Mouse (Mus musculus) ES-E14 (cell line): Measurements from ENCODE around the gene Mtmr4. TPM values are rescaled to one million over a fixed set of nuclear protein-coding genes. Genes with fewer than 3 reads are reported as not detected.

ENCODE experiments used
- DNase-seq: peaks from one replicate; pipeline ENCODE4 v3.0.0-alpha.2; 2013; ENCODE audit warnings: low read depth, low spot score
- H3K27ac ChIP-seq: 2 replicates; pipeline ENCODE4 v1.5.1; 2012; ENCODE audit warnings: low read depth, mild to moderate bottlenecking, low read length, moderate library complexity, mixed read lengths; ENCODE audit not compliant: poor library complexity, insufficient read depth, severe bottlenecking
- H3K36me3 ChIP-seq: 2 replicates; pipeline ENCODE4 v1.6.1; 2012; ENCODE audit warnings: mild to moderate bottlenecking, low read length, moderate library complexity, mixed read lengths; ENCODE audit not compliant: control insufficient read depth, poor library complexity, insufficient read depth, severe bottlenecking
- H3K4me1 ChIP-seq, 2 experiments: fragments of 150-350 bp in 1 of 2; sonication (generic) in 1 of 2; 2 replicates each; pipeline ENCODE4 v1.6.1; 2012; ENCODE audit warnings: low read length in 2 of 2, mild to moderate bottlenecking in 1 of 2, mixed read lengths in 1 of 2; ENCODE audit not compliant: control insufficient read depth in 2 of 2, insufficient read depth in 2 of 2, poor library complexity in 1 of 2
- H3K4me3 ChIP-seq, 2 experiments: fragments of 150-350 bp in 1 of 2; sonication (generic) in 1 of 2; 2 replicates each; pipeline ENCODE4 v1.5.1; 2012; ENCODE audit warnings: low read length in 2 of 2, low read depth in 1 of 2, mild to moderate bottlenecking in 1 of 2, mixed read lengths in 1 of 2; ENCODE audit not compliant: insufficient read depth in 1 of 2, poor library complexity in 1 of 2, severe bottlenecking in 1 of 2
- H3K9ac ChIP-seq: 2 replicates; pipeline ENCODE4 v1.6.1; 2012; ENCODE audit warnings: low read depth, mild to moderate bottlenecking, low read length, mixed read lengths; ENCODE audit not compliant: poor library complexity, insufficient read depth, severe bottlenecking
- H3K9me3 ChIP-seq: fragments of 150-350 bp; sonication (generic); 2 replicates; pipeline ENCODE4 v1.6.1; 2012; ENCODE audit warnings: low read depth, mild to moderate bottlenecking, low read length; ENCODE audit not compliant: control insufficient read depth, insufficient read depth
- CHD2 ChIP-seq: IDR thresholded peaks from 2 replicates; pipeline ENCODE4 v1.6.1; 2014; ENCODE audit warnings: mild to moderate bottlenecking, low read depth, low read length, inconsistent platforms
- HCFC1 ChIP-seq: IDR thresholded peaks from 2 replicates; pipeline ENCODE4 v1.6.1; 2012; ENCODE audit warnings: low read length, inconsistent platforms, borderline replicate concordance; ENCODE audit not compliant: insufficient read depth
- MAFK ChIP-seq: IDR thresholded peaks from 2 replicates; pipeline ENCODE4 v1.6.1; 2014; ENCODE audit warnings: mild to moderate bottlenecking, low read depth, low read length, inconsistent platforms; ENCODE audit not compliant: insufficient read depth
- ZC3H11A ChIP-seq: IDR thresholded peaks from 2 replicates; pipeline ENCODE4 v1.6.1; 2012; ENCODE audit warnings: low read depth, mild to moderate bottlenecking, inconsistent platforms, low read length, borderline replicate concordance
- ZNF384 ChIP-seq: IDR thresholded peaks from 2 replicates; pipeline ENCODE4 v1.6.1; 2012; ENCODE audit warnings: low read depth, low read length, inconsistent platforms
- in situ Hi-C, 2 experiments: fragments of 600-800 bp; cut with MboI; formaldehyde crosslinking; loops; one replicate each; pipeline ENCODE4 v1.15.1; 2025; ENCODE audit warnings: low sequenced_read_pairs in 2 of 2, inconsistent platforms in 1 of 2; ENCODE audit not compliant: unreplicated experiment in 2 of 2
- total RNA-seq: library from RNA; depleted of rRNA; stranded (reverse); fragments of 300-350 nt; gene quantifications from 2 replicates; pipeline ENCODE4 v1.2.3, GENCODE M21; 2012; rRNA removed

Mtmr4 gene
- total RNA-seq, 1 experiment = 27.7 TPM

- no peak overlapping the region for H3K27ac ChIP-seq
- no peak for TF ChIP-seq CHD2
- no peak for TF ChIP-seq MAFK
- no peak for TF ChIP-seq ZNF384
- TF ChIP-seq ZC3H11A = no peak
- no peak for TF ChIP-seq HCFC1
- H3K9me3 ChIP-seq = no peaks in the 10 kb centered on the region
- in situ Hi-C loops = no loop called here
- H3K36me3 ChIP-seq = no peaks in the 10 kb centered on the region
- no peak for DNase-seq
- H3K4me1 ChIP-seq = no peaks in the 10 kb centered on the region
- no peak overlapping the region for H3K9ac ChIP-seq
- H3K4me3 ChIP-seq = no peak overlapping the region
Measured at GRCm38 (mm10) chr11:87664521-87664920, 72.6 kb downstream of the Mtmr4 start.

- H3K9ac ChIP-seq = no peak overlapping the region
- in situ Hi-C loops = loop anchor here in 1 of 2 experiments (5.0 kb wide), 1 partner anchor 52 kb away; no protein-coding TSS in a partner anchor
- H3K4me1 ChIP-seq = no peaks in the 10 kb centered on the region
- no peaks in the 10 kb centered on the region for H3K9me3 ChIP-seq
- no peak for DNase-seq
- no peak overlapping the region for H3K4me3 ChIP-seq
- H3K36me3 ChIP-seq = no peaks in the 10 kb centered on the region
- TF ChIP-seq MAFK (no peak), ZNF384 (no peak), ZC3H11A (no peak), CHD2 (no peak), HCFC1 (no peak)
- H3K27ac ChIP-seq = no peak overlapping the region
Measured at GRCm38 (mm10) chr11:87665224-87665623, 73.3 kb downstream of the Mtmr4 start.

GRCm38 (mm10) chr11:87665658-87666057, 73.7 kb downstream of the Mtmr4 start:
- Histone ChIP-seq H3K9me3 (no peaks in the 10 kb centered on the region), H3K4me1 (no peaks in the 10 kb centered on the region), H3K9ac (no peak overlapping the region), H3K27ac (no peak overlapping the region), H3K4me3 (no peak overlapping the region), H3K36me3 (no peaks in the 10 kb centered on the region)
- in situ Hi-C loops = loop anchor here in 1 of 2 experiments (5.0 kb wide), 1 partner anchor 52 kb away; no protein-coding TSS in a partner anchor
- TF ChIP-seq HCFC1 (no peak), ZNF384 (no peak), CHD2 (no peak)
- no peak for DNase-seq

Other genes with a start within 250 kb of the Mtmr4 start
- gene Ppm1e, start 233.1 kb upstream of the Mtmr4 start, total RNA-seq = 0.54 and 0.63 TPM in 2 replicates
- 6.7 and 9.9 TPM in 2 replicates for gene Rad51c, start 187.2 kb upstream of the Mtmr4 start, total RNA-seq
- 10.4 and 11.4 TPM in 2 replicates for gene Tex14, start 187.1 kb upstream of the Mtmr4 start, total RNA-seq
- gene Gm11492, start 25.5 kb upstream of the Mtmr4 start, total RNA-seq = 0.27 and 0.32 TPM in 2 replicates
- gene Sept4, start 23.3 kb upstream of the Mtmr4 start, total RNA-seq = 6.1 and 6.6 TPM in 2 replicates
- 0.32 and 0.40 TPM in 2 replicates for gene Hsf5, start 25.0 kb downstream of the Mtmr4 start, total RNA-seq
- 1.1 and 1.2 TPM in 2 replicates for gene Rnf43, start 70.6 kb downstream of the Mtmr4 start, total RNA-seq
- gene Supt4a, start 145.4 kb downstream of the Mtmr4 start, total RNA-seq = 178 and 220 TPM in 2 replicates
- gene Tspoap1, start 168.4 kb downstream of the Mtmr4 start, total RNA-seq = 1.8 and 5.2 TPM in 2 replicates
- gene Mpo, start 201.4 kb downstream of the Mtmr4 start, total RNA-seq = not detected in 2 replicates
- gene Lpo, start 236.1 kb downstream of the Mtmr4 start, total RNA-seq = not detected in 2 replicates